ENCODE assay signal across 21 mouse cellular contexts in the genomic region with DNA sequence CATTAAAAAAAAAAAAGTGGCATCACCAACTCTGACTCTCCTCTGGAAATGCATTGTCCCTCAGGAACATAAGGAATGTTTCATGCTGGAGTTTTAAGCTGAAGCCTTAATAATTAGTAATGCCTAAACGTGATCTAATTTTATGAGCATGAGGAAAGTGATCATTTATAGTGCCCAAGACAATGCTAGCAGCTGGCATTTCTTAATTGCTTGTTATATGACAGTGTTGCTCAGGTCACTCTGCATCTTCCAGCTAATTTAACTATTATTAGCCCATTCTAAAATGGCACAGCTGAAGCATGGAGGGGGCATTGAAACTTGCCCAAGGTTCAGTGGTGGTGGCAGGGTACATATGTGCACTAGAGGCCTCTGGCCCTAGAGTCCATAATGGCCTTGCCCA. TPM values are rescaled to one million over a fixed set of nuclear protein-coding genes. Genes with fewer than 3 reads are reported as not detected.
DNase-seq lines count a peak whose midpoint lies in the region; ATAC-seq and TF ChIP-seq lines count a peak whose summit lies in the region.
"Had no signal": no experiment of that assay in that cellular context is flagged by ENCODE, and none has a peak within 500 bp of the region (broad histone marks: within the 10 kb centered on the region; RNA-seq: fewer than 3 reads in every experiment).

No protein-coding gene starts in this region.

- no peak for TF ChIP-seq POLR2A in brain, embryonic 14.5 days (IDR thresholded peaks at IDR 0.05; ENCODE audit: borderline replicate concordance, extremely low read depth, insufficient read depth, insufficient read length, poor library complexity, severe bottlenecking)

- intact Hi-C loops in gastrocnemius, adult 2 months (cut with DNase I), result loop anchor here (2.0 kb wide), 1 partner anchor 53 kb away; no protein-coding TSS in a partner anchor

- H3K4me1 ChIP-seq in midbrain, embryonic 11.5 days (ENCODE audit: control insufficient read depth, insufficient read depth, low read length), result peaks cover 6% of the 10 kb centered on the region
- H3K4me1 ChIP-seq in midbrain, embryonic 16.5 days (ENCODE audit: control insufficient read depth, insufficient read depth, low read length), result no peaks in the 10 kb centered on the region
- peaks cover 17% of the 10 kb centered on the region for H3K4me1 ChIP-seq in neural tube, embryonic 15.5 days

- WGBS in midbrain, embryonic 11.5 days, result 81% methylated on average over 1 of the region's 1 CpGs
- 49% methylated on average over 1 of the region's 1 CpGs for WGBS in midbrain, embryonic 16.5 days
- 22% methylated on average over 1 of the region's 1 CpGs for WGBS in neural tube, embryonic 15.5 days

- H3K9ac ChIP-seq in midbrain, embryonic 11.5 days (ENCODE audit: low read length), result no peak overlapping the region
- H3K9ac ChIP-seq in midbrain, embryonic 16.5 days (ENCODE audit: low read depth, low read length), result no peak overlapping the region
- no peak overlapping the region for H3K9ac ChIP-seq in neural tube, embryonic 15.5 days (replicated peaks)
- H3K9ac ChIP-seq: embryonic facial prominence, embryonic 15.5 days; forebrain, embryonic 15.5 days; heart, embryonic 13.5 days; hindbrain, embryonic 15.5 days had no signal

- H3K4me3 ChIP-seq in gastrocnemius, adult 2 months, result no peak overlapping the region
- no peak overlapping the region for H3K4me3 ChIP-seq in midbrain, embryonic 11.5 days (ENCODE audit: low read depth, low read length)
- H3K4me3 ChIP-seq in midbrain, embryonic 16.5 days (ENCODE audit: low read depth, low read length), result no peak overlapping the region
- no peak overlapping the region for H3K4me3 ChIP-seq in neural tube, embryonic 15.5 days (replicated peaks)
- H3K4me3 ChIP-seq: embryonic facial prominence, embryonic 15.5 days; erythroblast, embryonic 14.5 days; forebrain, embryonic 10.5 days; forebrain, embryonic 15.5 days; heart, embryonic 13.5 days; hindbrain, embryonic 15.5 days had no signal

- no peak for TF ChIP-seq CTCF in gastrocnemius, adult 2 months (IDR thresholded peaks at IDR 0.05)
- no peak for TF ChIP-seq CTCF in brain, embryonic 14.5 days (IDR thresholded peaks at IDR 0.05; ENCODE audit: borderline replicate concordance, extremely low read depth, insufficient read depth, insufficient read length)

- no peaks in the 10 kb centered on the region for H3K9me3 ChIP-seq in midbrain, embryonic 11.5 days (ENCODE audit: control insufficient read depth, low read length)
- H3K9me3 ChIP-seq in midbrain, embryonic 16.5 days (replicated peaks; ENCODE audit: control insufficient read depth, low read length, poor library complexity, severe bottlenecking), result no peaks in the 10 kb centered on the region
- no peaks in the 10 kb centered on the region for H3K9me3 ChIP-seq in neural tube, embryonic 15.5 days (replicated peaks)
- H3K9me3 ChIP-seq: embryonic facial prominence, embryonic 15.5 days; forebrain, embryonic 10.5 days; forebrain, embryonic 15.5 days; heart, embryonic 13.5 days; hindbrain, embryonic 15.5 days had no signal

- peak overlapping the region; percentile 89; the same call in 1 of the 2 replicates for H3K27ac ChIP-seq in gastrocnemius, adult 2 months
- no peak overlapping the region for H3K27ac ChIP-seq in midbrain, embryonic 11.5 days (ENCODE audit: low read depth, low read length)
- no peak overlapping the region for H3K27ac ChIP-seq in midbrain, embryonic 16.5 days (ENCODE audit: low read length)
- H3K27ac ChIP-seq in neural tube, embryonic 15.5 days (replicated peaks), result no peak overlapping the region
- H3K27ac ChIP-seq: embryonic facial prominence, embryonic 15.5 days; forebrain, embryonic 10.5 days; forebrain, embryonic 15.5 days; hindbrain, embryonic 15.5 days had no signal

- no peak for DNase-seq in gastrocnemius, adult 2 months
- DNase-seq in gastrocnemius, postnatal 25 days, result no peak
- peak; percentile 1 for DNase-seq in midbrain, embryonic 11.5 days (ENCODE audit: low spot score, missing footprints)
- peak; percentile 13 for DNase-seq in brain, embryonic 14.5 days (ENCODE audit: low read depth)
- DNase-seq in cerebellum, postnatal 25 days, result no peak
- DNase-seq: adrenal gland, postnatal 25 days; cerebellum, adult 2 months; cerebellum, postnatal 10 days; embryo, embryonic 11 days; gastrocnemius, postnatal 14 days; heart, postnatal 36 days had no signal

- ATAC-seq in midbrain, embryonic 11.5 days (ENCODE audit: low FRiP score), result no peak
- ATAC-seq in midbrain, embryonic 16.5 days, result no peak
- ATAC-seq in neural tube, embryonic 15.5 days (ENCODE audit: low FRiP score), result peak; percentile 40; the same call in 1 of the 2 replicates
- ATAC-seq: activated CD4-positive, CD25-positive, alpha-beta regulatory T cell, adult 4 months; forebrain, embryonic 15.5 days; Patski had no signal

- H3K36me3 ChIP-seq in midbrain, embryonic 11.5 days (ENCODE audit: control insufficient read depth, insufficient read depth, low read length), result no peaks in the 10 kb centered on the region
- no peaks in the 10 kb centered on the region for H3K36me3 ChIP-seq in midbrain, embryonic 16.5 days (ENCODE audit: control insufficient read depth, insufficient read depth, low read length)
- no peaks in the 10 kb centered on the region for H3K36me3 ChIP-seq in neural tube, embryonic 15.5 days
- H3K36me3 ChIP-seq: embryonic facial prominence, embryonic 15.5 days; forebrain, embryonic 10.5 days; forebrain, embryonic 15.5 days; heart, embryonic 13.5 days; hindbrain, embryonic 15.5 days had no signal

- H3K27me3 ChIP-seq in midbrain, embryonic 11.5 days (ENCODE audit: control insufficient read depth, insufficient read depth, low read length), result no peaks in the 10 kb centered on the region
- no peaks in the 10 kb centered on the region for H3K27me3 ChIP-seq in midbrain, embryonic 16.5 days (ENCODE audit: control insufficient read depth, insufficient read depth, low read depth, low read length)
- H3K27me3 ChIP-seq in neural tube, embryonic 15.5 days (replicated peaks), result no peaks in the 10 kb centered on the region
- H3K27me3 ChIP-seq: embryonic facial prominence, embryonic 15.5 days; forebrain, embryonic 15.5 days; heart, embryonic 13.5 days; hindbrain, embryonic 15.5 days; Patski had no signal

- no peak overlapping the region for H3K4me2 ChIP-seq in midbrain, embryonic 11.5 days
- no peak overlapping the region for H3K4me2 ChIP-seq in midbrain, embryonic 16.5 days (ENCODE audit: low read length)
- H3K4me2 ChIP-seq in neural tube, embryonic 15.5 days, result no peak overlapping the region
- H3K4me2 ChIP-seq: forebrain, embryonic 15.5 days; hindbrain, embryonic 15.5 days had no signal

RNA-seq across cellular contexts. Expression of gene Ssr3, which starts 51.3 kb away (rescaled TPM):
- 100 to 1,000 TPM; 135 to 154 TPM for total RNA-seq in gastrocnemius, adult 2 months (2021)
- total RNA-seq in gastrocnemius, postnatal 25 days (2021), result 100 to 1,000 TPM; 120 to 130 TPM
- polyA plus RNA-seq in midbrain, embryonic 11.5 days (2014; fragmentation: Nextera tagmentation; extraction: Ambion mirVana), result 295 and 322 TPM in 2 replicates
- 170 and 172 TPM in 2 replicates for polyA plus RNA-seq in midbrain, embryonic 16.5 days (2015; fragmentation: Nextera tagmentation; extraction: Ambion mirVana)
- polyA plus RNA-seq in brain, embryonic 14.5 days (2012; rRNA removed), result 125 and 138 TPM in 2 replicates
- 144 and 162 TPM in 2 replicates for polyA plus RNA-seq in neural tube, embryonic 15.5 days (2015; fragmentation: Nextera tagmentation; extraction: Ambion mirVana)

Comparison
In these comparisons a context has a peak if more than half of its experiments do, and no peak if none do; other contexts are left out.
1. DNase-seq: peak in midbrain, embryonic 11.5 days (single experiment) and brain, embryonic 14.5 days (single experiment); none in gastrocnemius, adult 2 months (single experiment), gastrocnemius, postnatal 25 days (single experiment) and cerebellum, postnatal 25 days (0 of 2).